Mouse (Mus musculus) brain, embryonic 18.5 days (tissue): ENCODE measurements around the gene Smc5.
A peak's percentile ranks its signal among the peaks of the same experiment; 100 is the strongest.

Experiments used
- DNase-seq: peaks from one replicate; pipeline ENCODE4 v3.0.0-alpha.2; 2012; ENCODE audit warnings: low read depth, low spot score

The Smc5 gene

GRCm38 (mm10) chr19:23273355-23274053 is at the start of gene Smc5:
Smc5 (minus strand) TSS chr19:23273897.
- DNase-seq = peak; percentile 66

DNA sequence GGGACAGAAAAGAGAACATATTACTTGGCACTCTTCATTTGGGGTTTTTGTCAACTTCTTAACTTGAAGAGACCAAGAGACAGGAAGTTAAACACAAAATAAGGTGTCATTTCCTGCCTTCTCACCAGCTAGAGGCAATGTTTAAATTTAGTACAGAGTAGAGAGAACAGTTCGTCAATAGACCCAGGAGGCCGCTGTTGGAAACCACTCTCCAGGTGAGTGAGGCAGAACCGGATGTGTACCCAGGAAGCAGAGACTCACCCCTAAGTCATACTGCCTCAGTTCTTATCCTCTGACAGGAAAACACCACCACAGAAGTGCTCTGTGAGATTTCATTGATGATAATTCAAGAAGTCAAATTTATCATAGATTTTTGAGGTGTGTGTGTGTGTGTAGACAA is 49.4 kb upstream of the Smc5 start:
- DNase-seq = no peak

DNA sequence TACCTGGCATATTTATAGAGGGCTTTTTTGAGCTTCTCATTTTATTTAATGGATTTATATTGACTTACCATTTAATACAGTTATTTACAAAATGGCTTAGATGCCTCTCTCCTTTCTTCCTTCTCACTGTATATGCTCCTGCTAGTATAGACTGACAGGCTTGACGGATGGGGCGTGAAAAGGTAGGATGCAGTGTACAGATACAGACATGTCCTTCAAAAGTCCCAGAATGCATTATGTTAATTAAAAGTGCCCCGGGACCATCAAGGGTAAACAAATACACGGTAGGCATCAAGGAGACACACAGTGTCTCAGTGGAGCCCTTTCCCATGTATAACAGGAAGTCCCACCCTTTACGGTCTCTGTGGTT is 44.3 kb upstream of the Smc5 start:
- DNase-seq = no peak

GRCm38 (mm10) chr19:23317295-23317988 is 43.7 kb upstream of the Smc5 start:
- DNase-seq = no peak

- DNase-seq = no peak
These were observed 43.2 kb upstream of the Smc5 start for GRCm38 (mm10) chr19:23316851-23317250.

DNA sequence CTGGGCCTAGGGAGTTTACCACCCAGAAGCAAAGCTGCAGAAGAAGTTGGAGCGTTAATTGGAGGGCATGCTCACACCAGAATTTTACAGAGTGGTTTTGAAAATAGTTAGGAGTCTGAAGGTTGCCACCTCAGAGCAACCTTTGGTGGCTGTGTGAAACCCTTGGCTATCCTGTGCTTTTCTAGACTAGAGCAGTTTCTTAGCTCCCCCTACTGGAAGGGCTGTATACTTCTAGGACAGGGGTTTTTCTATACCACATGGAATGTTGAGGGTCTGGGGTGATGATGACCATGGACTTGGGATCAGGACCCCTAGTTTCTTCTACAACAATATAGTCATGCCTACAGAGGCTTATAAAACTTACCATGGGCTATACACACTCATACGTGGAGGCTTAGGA is 36.3 kb upstream of the Smc5 start:
- DNase-seq = no peak

DNA sequence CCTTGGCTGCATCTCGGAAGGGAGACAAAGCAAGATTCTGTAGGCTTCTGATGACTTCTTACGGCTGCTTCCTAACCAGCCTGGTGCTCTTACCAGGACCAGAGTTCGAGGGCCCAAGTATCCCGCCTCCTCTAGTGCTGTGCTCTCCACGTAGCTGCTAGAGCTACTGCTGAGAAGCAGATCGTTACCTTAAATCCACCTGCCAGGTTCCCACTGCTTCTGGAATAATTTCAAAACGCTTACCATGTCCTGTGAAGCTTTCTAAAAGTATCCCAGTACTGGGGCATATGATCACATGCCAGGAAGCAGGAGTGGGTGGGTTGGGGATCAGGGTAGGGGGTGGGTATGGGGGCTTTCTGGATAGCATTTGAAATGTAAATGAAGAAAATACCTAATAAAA is 33.0 kb upstream of the Smc5 start:
- no peak for DNase-seq

DNA sequence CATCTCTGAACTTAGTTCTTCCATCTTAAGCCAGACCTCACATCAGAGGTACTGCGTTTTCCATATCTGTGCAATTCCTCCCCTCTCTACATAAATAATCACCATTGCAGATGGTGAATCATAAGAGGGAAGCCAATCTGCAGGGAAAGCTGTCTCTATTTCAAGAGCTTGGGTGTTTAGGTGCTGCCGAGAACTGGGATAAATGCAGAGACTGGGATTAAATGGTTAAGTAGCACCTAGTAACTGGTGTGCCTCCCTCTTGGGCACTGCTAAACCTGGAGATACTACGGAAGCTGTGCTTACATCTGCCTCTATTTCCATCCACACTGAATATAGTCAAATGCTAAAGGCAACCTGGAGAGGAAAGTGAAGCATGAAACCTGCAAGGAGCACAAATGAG is 26.3 kb upstream of the Smc5 start:
- DNase-seq = no peak

DNA sequence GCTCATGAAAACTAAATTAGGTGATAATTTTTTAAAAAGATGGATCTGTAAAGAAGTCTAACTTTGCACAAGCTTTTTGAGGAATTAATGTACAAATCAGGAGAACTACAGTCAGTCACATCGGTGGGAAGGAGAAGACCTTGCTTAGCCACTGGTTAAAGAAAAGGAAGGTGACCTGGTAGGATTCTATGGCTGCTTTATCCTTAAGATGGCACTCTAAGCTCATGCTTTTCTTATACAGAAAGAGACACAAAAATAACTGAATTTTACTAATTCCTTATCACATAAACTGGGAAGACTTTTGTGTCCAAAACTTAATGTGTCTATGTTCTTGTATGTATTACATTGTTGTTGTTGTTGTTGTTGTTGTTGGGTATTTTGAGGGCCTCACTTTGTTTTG is 25.2 kb upstream of the Smc5 start:
- DNase-seq = no peak

- no peak for DNase-seq
These were observed 23.5 kb upstream of the Smc5 start for GRCm38 (mm10) chr19:23297191-23297590.

DNA sequence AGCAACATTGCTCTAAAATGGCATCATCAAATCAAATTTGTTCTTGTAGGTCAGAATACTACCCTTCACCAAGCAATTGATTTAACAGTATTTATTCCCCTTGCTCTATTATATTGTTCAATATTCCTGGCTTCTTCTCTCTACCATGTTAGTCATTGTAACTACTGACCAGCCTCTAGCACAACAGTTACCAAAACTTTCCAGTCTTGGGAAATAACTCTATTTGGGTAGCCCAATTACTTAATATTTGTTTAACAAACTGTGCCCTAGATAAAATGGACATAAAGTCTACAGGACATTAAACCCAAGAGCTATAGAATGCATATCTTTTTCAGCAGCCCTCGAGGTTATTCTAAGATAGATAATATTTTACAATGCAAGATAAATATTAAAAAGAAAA is 15.6 kb upstream of the Smc5 start:
- DNase-seq = no peak

GRCm38 (mm10) chr19:23281911-23282660 is 8.4 kb upstream of the Smc5 start:
- DNase-seq = no peak

GRCm38 (mm10) chr19:23274054-23274724 is 492 bp upstream of the Smc5 start:
- DNase-seq = no peak

DNA sequence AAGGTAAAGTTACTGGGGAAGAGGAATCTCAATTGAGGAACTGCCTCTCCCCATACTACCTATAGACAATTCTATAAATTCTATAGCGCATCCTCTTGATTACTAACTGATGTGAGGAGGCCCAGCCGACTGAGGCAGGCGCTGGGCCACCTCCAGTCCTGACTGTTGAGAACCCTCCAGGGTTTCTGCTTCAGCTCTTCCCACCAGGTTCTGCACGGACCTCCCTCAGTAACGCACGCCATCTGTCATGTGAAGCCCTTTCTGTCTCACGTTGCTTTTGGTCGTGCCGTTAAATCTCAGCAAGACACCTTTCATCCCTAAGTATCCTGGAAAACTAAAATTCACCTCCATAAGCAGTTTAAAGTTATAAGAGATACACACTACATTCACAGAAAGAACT is 16.9 kb downstream of the Smc5 start:
- no peak for DNase-seq

DNA sequence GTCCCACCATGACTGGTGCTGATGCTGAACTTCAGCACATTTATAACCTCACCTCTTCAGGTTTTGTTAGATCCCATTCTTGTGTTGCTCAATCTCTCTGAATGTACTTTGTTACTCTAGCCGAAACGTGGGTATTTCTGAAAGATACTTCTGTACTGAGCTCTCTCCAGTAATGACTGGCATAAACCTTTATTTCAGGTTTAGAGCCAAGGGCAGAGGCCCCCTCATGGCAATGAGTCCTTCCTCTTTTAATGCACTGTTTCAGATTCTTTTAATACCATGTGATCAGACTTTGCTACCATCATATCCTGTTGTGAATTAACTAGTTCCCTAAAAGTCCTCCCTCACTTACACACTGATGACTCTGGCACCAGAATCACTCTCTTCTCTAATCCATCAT is 27.2 kb downstream of the Smc5 start:
- no peak for DNase-seq

DNA sequence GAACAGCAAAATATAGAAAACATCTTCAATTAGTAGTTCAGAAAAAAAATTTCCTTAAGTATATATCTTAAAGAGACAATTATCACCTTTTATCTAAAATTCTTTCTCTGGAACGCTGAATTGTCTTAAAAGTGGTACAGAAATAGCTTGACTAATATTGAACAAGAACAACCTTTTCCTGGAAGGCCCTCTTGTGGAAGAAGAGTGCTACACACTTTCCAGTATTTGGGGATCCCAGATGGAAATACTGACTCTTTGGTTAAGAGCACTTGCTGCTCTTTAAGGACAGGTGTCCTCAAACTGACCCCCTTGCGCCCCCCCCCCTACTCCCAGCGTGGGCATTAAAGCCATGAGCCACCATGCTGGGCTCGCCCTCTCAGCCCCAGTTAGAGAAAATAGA is 48.6 kb downstream of the Smc5 start:
- peak; percentile 22 for DNase-seq

DNA sequence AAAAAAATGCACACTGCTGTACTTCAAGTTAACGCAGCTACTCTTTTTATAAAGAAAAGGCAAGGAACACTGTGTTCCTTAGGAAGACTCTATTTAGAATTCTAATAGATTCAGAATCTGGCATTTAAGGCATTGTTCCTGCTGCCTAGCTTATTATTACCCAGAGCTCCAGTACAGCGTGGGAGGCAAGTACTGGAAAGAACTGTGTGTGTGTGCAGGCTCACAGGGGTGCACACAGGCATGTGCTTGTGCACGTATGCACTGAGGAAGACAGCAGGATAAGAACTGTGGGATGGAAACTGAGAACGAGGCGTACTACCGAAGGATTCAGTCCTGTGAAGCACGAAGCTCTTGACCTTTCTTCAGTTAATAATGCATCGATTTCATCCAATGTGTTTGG is 59.4 kb downstream of the Smc5 start:
- no peak for DNase-seq

DNA sequence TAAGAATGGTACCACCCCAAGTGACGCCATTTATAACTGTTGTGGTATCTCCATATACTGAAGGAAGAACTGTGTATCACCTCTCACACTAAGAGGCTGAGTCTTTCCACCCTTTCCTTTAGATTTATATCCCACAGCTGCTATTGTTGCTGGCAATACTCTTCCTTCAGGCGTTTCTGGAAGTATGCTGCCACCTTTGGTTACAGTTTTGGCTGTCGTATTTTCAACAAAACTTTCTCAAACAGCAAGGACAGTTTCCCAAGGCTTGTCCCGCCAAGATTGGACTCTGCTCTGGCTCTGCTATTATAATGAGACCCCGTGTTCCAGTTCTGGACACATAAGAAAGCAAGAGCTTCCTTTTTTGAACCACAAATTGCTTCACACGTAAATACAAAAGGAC is 62.4 kb downstream of the Smc5 start:
- DNase-seq = no peak

DNA sequence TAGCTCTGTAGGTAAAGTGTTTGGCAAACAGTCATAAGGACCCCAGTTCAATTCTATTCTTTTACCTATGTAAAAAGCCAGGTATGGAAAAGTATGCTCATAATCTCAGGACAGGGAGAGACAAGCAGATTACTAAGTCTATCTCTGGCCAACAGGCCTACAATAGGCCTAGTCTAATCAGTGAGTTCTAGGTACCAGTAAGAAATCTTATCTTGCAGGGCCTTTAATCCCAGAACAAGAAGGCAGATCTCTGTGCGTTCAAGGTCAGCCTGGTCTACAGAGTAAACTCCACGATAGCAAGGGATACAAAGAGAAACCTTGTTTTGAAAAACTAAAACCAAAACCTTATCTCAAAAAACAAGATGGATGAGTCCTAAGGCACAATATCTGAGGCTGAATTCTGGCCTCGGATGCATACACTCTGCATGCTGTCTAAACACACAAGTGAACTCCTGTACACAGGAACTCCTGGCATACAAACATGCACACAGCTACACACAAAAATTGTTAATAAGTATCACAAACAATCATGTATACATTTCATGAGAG is 70.1 kb downstream of the Smc5 start:
- no peak for DNase-seq

GRCm38 (mm10) chr19:23202106-23202505 is 71.6 kb downstream of the Smc5 start:
- no peak for DNase-seq

GRCm38 (mm10) chr19:23193076-23193475 is 80.6 kb downstream of the Smc5 start:
- DNase-seq = no peak

- no peak for DNase-seq
These were observed 82.2 kb downstream of the Smc5 start for GRCm38 (mm10) chr19:23191486-23191885.
